Mouse (Mus musculus): ENCODE measurements around the gene Sorcs1. TPM values are rescaled to one million over a fixed set of nuclear protein-coding genes. Genes with fewer than 3 reads are reported as not detected.

Gene Sorcs1
- polyA plus RNA-seq, 1 experiment from 2014 or later, result 10.1 TPM

DNA sequence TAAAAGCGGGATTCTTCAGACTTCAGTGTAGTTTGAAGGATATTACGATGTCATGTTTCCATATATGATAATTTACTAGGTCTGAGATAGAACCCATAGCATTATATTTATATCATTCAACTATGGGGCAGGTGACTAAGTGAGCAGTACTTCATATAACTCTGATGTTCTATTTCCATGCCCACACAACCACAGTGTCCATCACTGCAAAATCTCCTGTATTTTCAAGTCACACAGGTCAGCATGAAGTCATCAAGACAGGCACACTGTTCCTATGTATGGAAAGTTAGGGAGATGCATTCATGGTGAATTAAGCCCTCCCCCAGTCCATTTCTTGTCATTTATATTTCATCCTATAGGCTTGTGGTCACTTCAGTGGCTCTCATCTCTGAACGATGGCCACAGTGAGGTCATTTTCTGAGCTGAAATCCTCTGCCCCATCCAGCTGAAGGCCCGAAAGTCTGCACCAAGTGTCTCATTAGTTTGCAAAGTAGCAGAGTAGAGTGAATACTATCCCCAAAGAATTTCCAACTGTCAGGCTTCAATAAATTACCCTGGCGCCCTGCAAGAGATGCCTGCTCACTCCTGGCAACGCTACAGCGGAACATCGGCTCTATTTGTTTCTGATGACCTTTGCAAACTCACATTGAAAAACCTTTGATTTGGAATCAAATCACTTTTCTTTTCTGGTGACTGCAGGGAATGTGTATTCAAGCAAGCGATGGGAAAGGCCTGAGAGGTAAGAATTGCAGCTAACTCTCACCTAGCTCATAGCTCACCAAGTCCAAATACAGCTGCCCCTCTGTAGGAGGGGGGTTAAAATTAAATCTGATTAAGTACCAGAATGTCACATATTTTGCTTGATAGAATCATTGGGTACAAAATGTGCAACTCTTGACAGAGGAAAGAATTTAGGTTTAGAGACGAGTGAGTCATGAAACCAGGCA is 492.4 kb downstream of the Sorcs1 start:
- peak; percentile 37; the same call in 1 of the 2 replicates for ATAC-seq
- Histone ChIP-seq H3K36me3 (no peaks in the 10 kb centered on the region), H3K27me3 (no peaks in the 10 kb centered on the region), H3K4me3 (replicated peaks) (no peak overlapping the region), H3K27ac (no peak overlapping the region), H3K4me1 (replicated peaks) (no peaks in the 10 kb centered on the region), H3K9ac (replicated peaks) (no peak overlapping the region), H3K9me3 (no peaks in the 10 kb centered on the region), H3K4me2 (replicated peaks) (no peak overlapping the region)
- 35% methylated on average over 10 of the region's 10 CpGs for WGBS

GRCm38 (mm10) chr19:50184901-50185623 is 493.4 kb downstream of the Sorcs1 start:
- no peak overlapping the region for H3K9ac ChIP-seq (replicated peaks)
- no peaks in the 10 kb centered on the region for H3K4me1 ChIP-seq (replicated peaks)
- H3K27me3 ChIP-seq, result no peaks in the 10 kb centered on the region
- ATAC-seq, result peak; percentile 58; the same call in 1 of the 2 replicates
- H3K4me3 ChIP-seq (replicated peaks), result no peak overlapping the region
- WGBS, result 62% methylated on average over 21 of the region's 21 CpGs
- H3K4me2 ChIP-seq (replicated peaks), result no peak overlapping the region
- no peaks in the 10 kb centered on the region for H3K9me3 ChIP-seq
- H3K27ac ChIP-seq, result no peak overlapping the region
- H3K36me3 ChIP-seq, result no peaks in the 10 kb centered on the region

GRCm38 (mm10) chr19:50178851-50179250 is 499.6 kb downstream of the Sorcs1 start:
- no peak overlapping the region for H3K9ac ChIP-seq (replicated peaks)
- H3K4me1 ChIP-seq (replicated peaks), result no peaks in the 10 kb centered on the region
- H3K36me3 ChIP-seq, result peaks cover 5% of the 10 kb centered on the region
- ATAC-seq, result no peak
- 84% methylated on average over 4 of the region's 4 CpGs for WGBS
- H3K4me3 ChIP-seq (replicated peaks), result no peak overlapping the region
- H3K4me2 ChIP-seq (replicated peaks), result no peak overlapping the region
- H3K27me3 ChIP-seq, result no peaks in the 10 kb centered on the region
- no peaks in the 10 kb centered on the region for H3K9me3 ChIP-seq
- H3K27ac ChIP-seq, result no peak overlapping the region

- Histone ChIP-seq H3K27ac (no peak overlapping the region), H3K27me3 (no peaks in the 10 kb centered on the region), H3K9me3 (no peaks in the 10 kb centered on the region), H3K36me3 (peaks cover 5% of the 10 kb centered on the region), H3K4me2 (replicated peaks) (no peak overlapping the region), H3K4me3 (replicated peaks) (no peak overlapping the region), H3K9ac (replicated peaks) (no peak overlapping the region), H3K4me1 (replicated peaks) (no peaks in the 10 kb centered on the region)
- no peak for ATAC-seq
- 97% methylated on average over 4 of the region's 4 CpGs for WGBS
These were observed 500.3 kb downstream of the Sorcs1 start for GRCm38 (mm10) chr19:50178151-50178550.

DNA sequence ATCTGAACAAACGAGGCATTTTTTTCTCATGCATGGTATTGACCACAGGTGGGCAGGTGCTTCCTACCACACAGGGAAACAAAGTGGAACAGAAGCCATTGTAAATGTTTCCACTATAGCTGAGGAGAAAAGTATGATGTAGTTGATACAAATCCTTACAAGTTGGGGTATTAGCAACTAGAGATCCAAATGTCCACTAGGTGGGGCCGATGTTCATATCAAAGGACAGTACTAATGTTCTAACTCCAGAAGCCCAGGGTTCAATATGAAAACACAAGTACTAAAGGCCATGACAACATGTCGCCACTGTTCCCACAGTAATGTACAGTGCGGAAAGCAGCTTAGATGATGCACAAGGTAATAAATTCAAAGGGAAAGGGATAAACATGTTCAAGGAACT is 506.6 kb downstream of the Sorcs1 start:
- WGBS, result 77% methylated on average over 4 of the region's 4 CpGs

DNA sequence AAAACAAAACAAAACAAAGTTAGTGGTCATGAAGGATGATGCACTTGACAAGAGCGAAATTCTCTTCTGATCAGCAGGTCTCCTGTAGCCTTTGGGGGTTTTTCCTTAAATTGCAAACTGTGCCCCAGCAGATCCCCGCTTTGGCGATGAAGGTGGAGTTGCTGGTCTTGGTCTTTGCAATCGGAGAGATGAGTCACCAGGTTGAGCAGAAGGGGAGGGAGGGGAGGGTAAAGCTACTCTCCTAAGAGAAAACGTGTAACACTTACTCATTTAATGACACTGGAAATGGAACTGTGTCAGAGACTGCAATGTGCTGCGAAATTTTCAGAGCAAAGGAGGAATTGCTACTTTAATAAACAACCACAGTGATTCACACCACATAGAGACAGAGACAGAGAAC is 527.3 kb downstream of the Sorcs1 start:
- H3K27me3 ChIP-seq, result no peaks in the 10 kb centered on the region
- H3K27ac ChIP-seq, result no peak overlapping the region
- no peaks in the 10 kb centered on the region for H3K9me3 ChIP-seq
- H3K4me3 ChIP-seq (replicated peaks), result no peak overlapping the region
- no peak for ATAC-seq
- H3K4me1 ChIP-seq (replicated peaks), result peaks cover 8% of the 10 kb centered on the region; the same call in 1 of the 2 replicates
- 73% methylated on average over 6 of the region's 6 CpGs for WGBS
- H3K4me2 ChIP-seq (replicated peaks), result no peak overlapping the region
- H3K36me3 ChIP-seq, result no peaks in the 10 kb centered on the region
- H3K9ac ChIP-seq (replicated peaks), result no peak overlapping the region

More for the DNA sequence above, 506.6 kb downstream of the Sorcs1 start:
- Histone ChIP-seq H3K4me2 (replicated peaks) (no peak overlapping the region), H3K4me3 (replicated peaks) (no peak overlapping the region), H3K27me3 (no peaks in the 10 kb centered on the region), H3K4me1 (replicated peaks) (no peaks in the 10 kb centered on the region), H3K36me3 (peaks cover 5% of the 10 kb centered on the region), H3K27ac (no peak overlapping the region), H3K9me3 (no peaks in the 10 kb centered on the region), H3K9ac (replicated peaks) (no peak overlapping the region)
- no peak for ATAC-seq

GRCm38 (mm10) chr19:50145919-50146318 is 532.5 kb downstream of the Sorcs1 start:
- Histone ChIP-seq H3K4me1 (replicated peaks) (peaks cover 8% of the 10 kb centered on the region; the same call in 1 of the 2 replicates), H3K9me3 (no peaks in the 10 kb centered on the region), H3K4me2 (replicated peaks) (no peak overlapping the region), H3K27me3 (no peaks in the 10 kb centered on the region), H3K27ac (no peak overlapping the region), H3K9ac (replicated peaks) (no peak overlapping the region), H3K36me3 (no peaks in the 10 kb centered on the region), H3K4me3 (replicated peaks) (no peak overlapping the region)
- ATAC-seq, result no peak
- WGBS, result 25% methylated on average over 3 of the region's 3 CpGs

DNA sequence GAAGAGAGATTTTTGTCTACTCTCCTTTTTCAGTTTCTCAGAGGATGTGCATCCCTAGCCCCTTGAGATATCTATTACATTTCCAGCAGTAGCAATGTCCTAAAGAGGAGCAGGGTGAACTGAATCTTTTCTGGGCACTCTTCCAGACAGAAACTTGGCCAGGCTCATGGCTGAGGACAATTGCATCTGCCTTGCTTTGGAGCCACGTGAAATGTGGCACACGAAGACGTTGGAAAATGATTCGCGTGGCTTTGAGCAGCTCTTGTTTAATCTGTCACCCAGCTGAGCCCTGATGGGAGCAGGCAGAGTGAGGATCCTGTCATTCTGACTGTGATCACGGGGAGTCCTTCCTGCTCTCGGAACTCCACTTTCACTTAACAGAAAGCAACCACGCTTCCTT is 536.6 kb downstream of the Sorcs1 start:
- 70% methylated on average over 8 of the region's 8 CpGs for WGBS
- no peak overlapping the region for H3K27ac ChIP-seq
- H3K36me3 ChIP-seq, result no peaks in the 10 kb centered on the region
- H3K4me3 ChIP-seq (replicated peaks), result no peak overlapping the region
- no peaks in the 10 kb centered on the region for H3K27me3 ChIP-seq
- H3K4me2 ChIP-seq (replicated peaks), result no peak overlapping the region
- no peaks in the 10 kb centered on the region for H3K9me3 ChIP-seq
- no peak overlapping the region for H3K9ac ChIP-seq (replicated peaks)
- H3K4me1 ChIP-seq (replicated peaks), result no peaks in the 10 kb centered on the region
- ATAC-seq, result no peak

GRCm38 (mm10) chr19:50134656-50135055 is 543.8 kb downstream of the Sorcs1 start:
- no peaks in the 10 kb centered on the region for H3K36me3 ChIP-seq
- no peak overlapping the region for H3K27ac ChIP-seq
- no peak overlapping the region for H3K4me3 ChIP-seq (replicated peaks)
- no peaks in the 10 kb centered on the region for H3K27me3 ChIP-seq
- 89% methylated on average over 1 of the region's 1 CpGs for WGBS
- no peaks in the 10 kb centered on the region; the same call in 1 of the 2 replicates for H3K4me1 ChIP-seq (replicated peaks)
- no peaks in the 10 kb centered on the region for H3K9me3 ChIP-seq
- no peak for ATAC-seq
- H3K9ac ChIP-seq (replicated peaks), result no peak overlapping the region
- no peak overlapping the region for H3K4me2 ChIP-seq (replicated peaks)

- no peaks in the 10 kb centered on the region for H3K27me3 ChIP-seq
- H3K4me1 ChIP-seq (replicated peaks), result no peaks in the 10 kb centered on the region
- no peaks in the 10 kb centered on the region for H3K36me3 ChIP-seq
- no peak overlapping the region for H3K4me2 ChIP-seq (replicated peaks)
- WGBS, result 54% methylated on average over 4 of the region's 4 CpGs
- H3K9me3 ChIP-seq, result no peaks in the 10 kb centered on the region
- 0 out of 2 replicates have a peak, but pooled peaks have one; percentile 43 for ATAC-seq
- no peak overlapping the region for H3K4me3 ChIP-seq (replicated peaks)
- no peak overlapping the region for H3K9ac ChIP-seq (replicated peaks)
- H3K27ac ChIP-seq, result no peak overlapping the region
These were observed 572.4 kb downstream of the Sorcs1 start for GRCm38 (mm10) chr19:50105842-50106585.

All from midbrain, embryonic 13.5 days (tissue).